Mouse (Mus musculus) gastrocnemius, postnatal 25 days (tissue): Measurements from ENCODE around the gene Edaradd. TPM values are rescaled to one million over a fixed set of nuclear protein-coding genes. Genes with fewer than 3 reads are reported as not detected.
A peak's percentile ranks its signal among the peaks of the same experiment; 100 is the strongest.

Experiments
- DNase-seq: peaks from one replicate; pipeline ENCODE4 v3.0.0; 2022
- total RNA-seq, 2 experiments: library from RNA; stranded (reverse); gene quantifications; 1 replicate in 1 of 2; 2 replicates in 1 of 2; pipeline ENCODE4 v1.2.3; 2021

The Edaradd gene
- total RNA-seq, 2 experiments from 2014 or later: not detected

GRCm38 (mm10) chr13:12460881-12461729 lies 59.1 kb downstream of the Edaradd start:
- DNase-seq: peak; percentile 95

DNA sequence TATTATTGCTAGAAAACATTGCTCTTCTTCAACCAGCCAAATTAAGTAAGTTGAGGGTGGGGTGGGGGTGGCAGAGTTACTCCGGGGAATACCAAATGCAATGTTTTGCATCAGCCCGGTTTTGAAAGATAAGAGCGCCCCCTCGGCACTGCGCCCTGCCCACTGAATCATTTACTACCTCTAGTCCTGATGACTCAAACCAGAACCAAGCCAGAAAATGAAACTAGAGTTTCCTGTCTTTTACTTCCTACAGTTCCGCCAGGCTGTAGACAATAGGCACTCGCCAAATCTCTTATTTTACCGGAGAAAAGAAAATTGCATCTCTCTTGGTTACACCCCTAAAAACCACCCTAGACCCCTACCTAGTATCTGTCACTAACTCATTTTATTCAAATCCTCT lies 59.8 kb downstream of the Edaradd start:
- peak; percentile 25 for DNase-seq

DNA sequence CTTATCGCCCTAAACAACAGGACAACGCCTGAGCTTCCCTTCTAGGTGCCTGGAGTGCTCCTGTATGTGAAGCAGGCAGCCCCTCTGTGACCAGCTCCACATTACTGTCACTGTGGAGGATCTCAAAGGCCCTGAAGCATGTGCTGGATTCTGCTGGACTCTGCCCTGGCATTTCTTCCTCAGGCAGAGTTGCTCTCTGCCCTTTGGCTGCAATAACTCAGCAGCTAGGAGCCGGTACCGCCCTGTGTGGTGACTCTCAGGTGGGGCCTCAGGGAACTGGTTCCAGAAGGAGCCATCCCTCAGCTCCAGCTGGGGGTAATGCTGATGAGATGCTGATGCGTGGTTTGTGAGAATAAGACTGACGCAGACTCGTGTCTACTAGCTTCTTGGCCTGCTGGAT lies 63.5 kb downstream of the Edaradd start:
- no peak for DNase-seq

- no peak for DNase-seq
Measured at GRCm38 (mm10) chr13:12454686-12455390, 65.4 kb downstream of the Edaradd start.

- no peak for DNase-seq
Measured at GRCm38 (mm10) chr13:12453150-12453549, 67.1 kb downstream of the Edaradd start.

DNA sequence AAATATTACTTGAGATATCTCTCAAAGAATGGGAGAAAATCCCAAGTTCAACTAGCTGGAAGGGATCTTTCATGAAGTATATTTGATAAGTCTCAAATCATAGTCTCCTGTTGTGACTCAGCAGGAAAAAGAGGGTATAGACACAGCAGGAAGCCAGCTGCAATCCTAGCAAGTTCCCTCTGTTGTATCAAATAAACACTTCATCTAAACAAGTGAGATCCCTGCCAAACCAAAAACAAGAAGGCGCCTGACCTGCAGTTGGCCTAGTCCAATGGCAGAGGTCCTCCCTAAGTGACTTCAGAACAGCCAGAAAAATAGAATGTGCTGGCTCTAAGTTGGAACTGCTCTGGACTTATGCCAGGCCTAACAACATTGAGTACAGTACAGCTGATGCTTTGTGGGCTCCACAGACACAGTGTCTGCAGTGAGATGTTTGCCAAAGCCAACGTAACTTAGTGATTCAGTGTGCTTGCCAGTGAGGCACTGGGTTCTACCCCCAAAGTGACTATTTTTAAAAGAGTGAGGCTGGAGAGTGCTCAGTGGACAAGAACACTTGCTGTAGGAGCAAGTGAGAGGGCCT lies 78.1 kb downstream of the Edaradd start:
- no peak for DNase-seq

DNA sequence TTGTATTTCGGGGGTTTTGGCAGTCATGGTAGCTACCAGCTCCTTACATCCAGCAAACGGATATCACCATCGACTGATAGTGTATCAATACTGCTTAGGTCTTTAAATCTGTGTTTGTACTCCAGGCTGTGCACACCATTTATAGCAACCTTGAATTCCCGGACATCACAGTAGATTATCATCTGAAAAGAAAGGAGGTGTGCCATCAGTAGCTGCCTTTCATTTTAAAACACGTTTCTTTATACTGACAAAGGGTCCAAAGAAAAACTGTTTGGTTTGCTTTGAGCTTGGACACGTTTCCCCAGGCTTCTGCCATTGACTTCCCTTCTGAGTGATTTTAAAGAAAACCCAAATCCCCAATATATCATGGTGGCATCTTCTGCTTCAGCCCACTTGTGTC lies 79.4 kb downstream of the Edaradd start:
- DNase-seq: no peak

GRCm38 (mm10) chr13:12439586-12439985 lies 80.7 kb downstream of the Edaradd start:
- no peak for DNase-seq

DNA sequence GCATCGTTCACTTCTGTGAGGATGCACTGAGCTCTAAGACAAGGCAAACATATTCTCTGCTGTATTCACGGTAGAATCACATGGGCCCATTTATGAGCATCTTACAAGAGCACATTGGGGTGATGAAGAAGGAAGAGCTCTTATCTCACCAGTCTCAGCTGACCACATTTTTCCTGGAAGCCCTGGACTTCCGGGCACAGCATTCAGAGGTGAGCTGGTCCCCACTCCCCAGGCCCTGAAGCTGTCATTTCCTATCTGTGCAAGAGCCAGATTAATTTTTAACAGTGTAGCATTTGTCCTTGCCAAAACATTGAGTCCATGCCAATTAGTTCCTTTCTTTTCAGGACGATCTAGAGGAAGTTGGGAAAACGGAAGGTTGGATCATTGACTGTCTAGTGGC lies 86.4 kb downstream of the Edaradd start:
- no peak for DNase-seq

GRCm38 (mm10) chr13:12428556-12428955 lies 91.7 kb downstream of the Edaradd start:
- no peak for DNase-seq

Other genes starting within 250 kb of the Edaradd start
- gene Actn2, start 179.7 kb downstream of the Edaradd start, total RNA-seq: 1,000 to 10,000 TPM; 1,566 to 2,231 TPM
- gene Heatr1, start 125.4 kb downstream of the Edaradd start, total RNA-seq: 10 to 100 TPM; 10.1 to 16.4 TPM
- gene Lgals8, start 55.5 kb downstream of the Edaradd start, total RNA-seq: 10 to 100 TPM; 25.3 to 32.4 TPM
- 1 to 10 TPM in 1 of 2 experiments, under 1 TPM in 1; 0.92 to 1.3 TPM for gene Ero1lb, start 45.4 kb upstream of the Edaradd start, total RNA-seq